Mouse (Mus musculus): ENCODE measurements around the gene Wbp2.
"Not testable (repeated sequence)": the region's sequence is repeated elsewhere in the genome, so short reads cannot be mapped to it uniquely, and the experiment has no call there.

The Wbp2 gene

GRCm38 (mm10) chr11:116109441-116110081 lies 22.8 kb upstream of the Wbp2 start:
- peak in 1 of 2 experiments; percentile 36 for DNase-seq (ENCODE audit: low spot score in 2 of 2)

GRCm38 (mm10) chr11:116108464-116109137 lies 21.8 kb upstream of the Wbp2 start:
- DNase-seq (ENCODE audit: low spot score in 2 of 2), result peak in 1 of 2 experiments; percentile 45

- DNase-seq (ENCODE audit: low spot score in 2 of 2), result peak in 1 of 2 experiments; percentile 24
Measured at GRCm38 (mm10) chr11:116107777-116108285, 21.0 kb upstream of the Wbp2 start.

GRCm38 (mm10) chr11:116106963-116107776 lies 20.4 kb upstream of the Wbp2 start:
- DNase-seq (ENCODE audit: low spot score in 2 of 2), result peak in 1 of 2 experiments; percentile 24

- peak in 1 of 2 experiments; percentile 23 for DNase-seq (ENCODE audit: low spot score in 2 of 2)
Measured at GRCm38 (mm10) chr11:116106154-116106962, 19.6 kb upstream of the Wbp2 start.

GRCm38 (mm10) chr11:116105065-116105464 lies 18.3 kb upstream of the Wbp2 start:
- DNase-seq (ENCODE audit: low spot score in 2 of 2), result no peak

GRCm38 (mm10) chr11:116104006-116104646 lies 17.3 kb upstream of the Wbp2 start:
- peak in 1 of 2 experiments; percentile 74 for DNase-seq (ENCODE audit: low spot score in 2 of 2)

- peak in 1 of 2 experiments; percentile 22 for DNase-seq (ENCODE audit: low spot score in 2 of 2)
Measured at GRCm38 (mm10) chr11:116103572-116103971, 16.8 kb upstream of the Wbp2 start.

GRCm38 (mm10) chr11:116102472-116102871 lies 15.7 kb upstream of the Wbp2 start:
- DNase-seq (ENCODE audit: low spot score in 2 of 2), result no peak

GRCm38 (mm10) chr11:116101931-116102381 lies 15.2 kb upstream of the Wbp2 start:
- DNase-seq (ENCODE audit: low spot score in 2 of 2), result peak in 1 of 2 experiments; percentile 67

GRCm38 (mm10) chr11:116100839-116101238 lies 14.0 kb upstream of the Wbp2 start:
- no peak for DNase-seq (ENCODE audit: low spot score in 2 of 2)

- peak in 1 of 2 experiments; percentile 81 for DNase-seq (ENCODE audit: low spot score in 2 of 2)
Measured at GRCm38 (mm10) chr11:116100385-116100784, 13.6 kb upstream of the Wbp2 start.

GRCm38 (mm10) chr11:116099462-116099861 lies 12.7 kb upstream of the Wbp2 start:
- DNase-seq (ENCODE audit: low spot score in 2 of 2), result no peak

- no peak for DNase-seq (ENCODE audit: low spot score in 2 of 2)
Measured at GRCm38 (mm10) chr11:116098711-116099460, 12.1 kb upstream of the Wbp2 start.

- DNase-seq (ENCODE audit: low spot score in 2 of 2), result no peak
Measured at GRCm38 (mm10) chr11:116096213-116097108, 9.7 kb upstream of the Wbp2 start.

GRCm38 (mm10) chr11:116095573-116095972 lies 8.8 kb upstream of the Wbp2 start:
- DNase-seq (ENCODE audit: low spot score in 2 of 2), result no peak

- DNase-seq (ENCODE audit: low spot score in 2 of 2), result no peak
Measured at GRCm38 (mm10) chr11:116093771-116094565, 7.2 kb upstream of the Wbp2 start.

- DNase-seq (ENCODE audit: low spot score in 2 of 2), result not testable (repeated sequence)
Measured at GRCm38 (mm10) chr11:116092959-116093358, 6.2 kb upstream of the Wbp2 start.

Data from urinary bladder, postnatal 4 days (tissue).